Mouse (Mus musculus) embryonic facial prominence, embryonic 15.5 days (tissue): ENCODE results near the gene Ubap1l. TPM values are rescaled to one million over a fixed set of nuclear protein-coding genes. Genes with fewer than 3 reads are reported as not detected.
"Not testable (repeated sequence)": the region's sequence is repeated elsewhere in the genome, so short reads cannot be mapped to it uniquely, and the experiment has no call there.

Experiments used
- ATAC-seq: fragments of 200-750 bp; cut with Nextera tagmentation; 2 replicates; pipeline ENCODE4 v1.8.0; 2017; ENCODE audit warnings: low read depth, moderate TSS enrichment; ENCODE audit not compliant: insufficient number of reproducible peaks, low FRiP score, low TSS enrichment
- H3K27ac ChIP-seq: fragments of 300-500 bp; sonication (generic); replicated peaks from 2 replicates; pipeline ENCODE4 v1.5.1; 2015; ENCODE audit warnings: mild to moderate bottlenecking, inconsistent platforms
- H3K27me3 ChIP-seq: fragments of 300-500 bp; sonication (generic); 2 replicates; pipeline ENCODE4 v1.6.1; 2015; ENCODE audit warnings: inconsistent platforms
- H3K36me3 ChIP-seq: fragments of 300-500 bp; sonication (generic); 2 replicates; pipeline ENCODE4 v1.6.1; 2015; ENCODE audit warnings: mild to moderate bottlenecking, inconsistent platforms
- H3K4me1 ChIP-seq: fragments of 300-500 bp; sonication (generic); 2 replicates; pipeline ENCODE4 v1.6.1; 2015; ENCODE audit warnings: inconsistent platforms
- H3K4me2 ChIP-seq: fragments of 300-500 bp; sonication (generic); replicated peaks from 2 replicates; pipeline ENCODE4 v1.6.1; 2015; ENCODE audit warnings: mild to moderate bottlenecking, inconsistent platforms
- H3K4me3 ChIP-seq: fragments of 300-500 bp; sonication (generic); replicated peaks from 2 replicates; pipeline ENCODE4 v1.5.1; 2015; ENCODE audit warnings: mild to moderate bottlenecking, inconsistent platforms
- H3K9ac ChIP-seq: fragments of 300-500 bp; sonication (generic); 2 replicates; pipeline ENCODE4 v1.6.1; 2015; ENCODE audit warnings: inconsistent platforms
- H3K9me3 ChIP-seq: fragments of 300-500 bp; sonication (generic); replicated peaks from 2 replicates; pipeline ENCODE4 v1.6.1; 2016; ENCODE audit warnings: inconsistent platforms
- WGBS: fragments of 180-500 bp; shearing (Covaris S2); methylation state at CpG from one replicate; pipeline ENCODE4 v1.1.7; 2015; 5-methylcytosine and 5-hydroxymethylcytosine counted together
- polyA plus RNA-seq: library from polyadenylated mRNA; unstranded; fragments of >200 nt; fragmentation: Nextera tagmentation; extraction: Ambion mirVana; gene quantifications from 2 replicates; pipeline ENCODE4 v1.2.1, GENCODE M21; 2015

The Ubap1l gene
- 0.25 TPM in 1 of 2 replicates, not detected in the other for polyA plus RNA-seq

DNA sequence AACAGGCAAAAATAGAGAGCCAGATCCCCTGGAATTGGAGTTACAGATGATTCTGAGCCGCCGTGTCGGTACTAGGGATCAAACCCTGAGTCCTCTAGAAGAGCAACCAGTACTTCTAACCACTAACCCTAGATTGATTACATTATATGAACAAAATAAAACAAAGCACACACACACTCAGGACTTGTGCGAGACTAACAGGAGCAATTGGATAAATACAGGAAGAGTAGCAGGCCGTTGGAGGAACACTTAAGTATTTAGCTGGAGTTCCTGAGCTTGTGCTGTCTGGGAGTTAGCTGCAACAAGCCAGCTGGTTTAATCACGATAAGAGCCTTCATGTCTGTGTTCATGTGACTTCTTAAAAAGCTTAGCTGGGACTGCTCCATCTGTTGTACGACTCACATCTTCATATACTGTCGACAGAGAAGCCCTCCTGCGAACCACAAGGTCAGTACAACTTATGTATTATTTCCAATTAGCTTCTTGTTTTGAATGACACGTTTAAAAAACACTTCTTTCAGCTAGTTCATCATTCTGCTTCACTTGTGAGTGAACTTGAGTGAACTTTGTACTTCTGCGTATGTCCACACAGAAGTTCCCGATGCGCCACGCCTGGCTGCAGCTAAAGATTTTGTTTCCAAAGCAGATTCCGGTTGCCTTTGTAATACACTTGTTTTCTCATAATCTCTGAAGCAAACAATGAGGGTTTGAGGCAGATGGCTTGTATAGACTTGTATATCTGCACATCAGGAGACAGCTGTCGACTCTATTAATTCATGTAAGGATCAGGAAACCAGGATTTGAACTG lies at the start of gene Ubap1l:
Gene Ubap1l, plus strand, starts transcription at position 401 of the 808 bp plus-strand sequence.
- peaks cover 67% of the 10 kb centered on the region for H3K36me3 ChIP-seq
- WGBS = 83% methylated on average over 16 of the region's 16 CpGs
- no peak within 1 kb of the TSS for H3K4me2 ChIP-seq

GRCm38 (mm10) chr9:65312669-65313357 lies 48.0 kb upstream of the Ubap1l start:
- 97% methylated on average over 4 of the region's 4 CpGs for WGBS
- Histone ChIP-seq H3K9me3 (no peaks in the 10 kb centered on the region), H3K4me2 (no peak overlapping the region), H3K9ac (no peak overlapping the region; the same call in 1 of the 2 replicates), H3K4me3 (no peak overlapping the region), H3K4me1 (no peaks in the 10 kb centered on the region), H3K27ac (no peak overlapping the region), H3K36me3 (peaks cover 61% of the 10 kb centered on the region), H3K27me3 (no peaks in the 10 kb centered on the region)
- peak; percentile 19; the same call in 1 of the 2 replicates for ATAC-seq

More for the DNA sequence above, at the start of gene Ubap1l:
- H3K27me3 ChIP-seq = no peaks in the 10 kb centered on the region
- no peak within 1 kb of the TSS for H3K4me3 ChIP-seq
- no peaks in the 10 kb centered on the region for H3K4me1 ChIP-seq
- no peaks in the 10 kb centered on the region for H3K9me3 ChIP-seq
- H3K9ac ChIP-seq = no peak within 1 kb of the TSS
- ATAC-seq = no peak
- no peak within 1 kb of the TSS for H3K27ac ChIP-seq

GRCm38 (mm10) chr9:65313846-65314245 lies 47.0 kb upstream of the Ubap1l start:
- WGBS = 96% methylated on average over 1 of the region's 1 CpGs
- H3K27ac ChIP-seq = no peak overlapping the region
- no peak for ATAC-seq
- no peaks in the 10 kb centered on the region for H3K4me1 ChIP-seq
- H3K4me3 ChIP-seq = no peak overlapping the region
- no peaks in the 10 kb centered on the region for H3K9me3 ChIP-seq
- no peaks in the 10 kb centered on the region for H3K27me3 ChIP-seq
- H3K36me3 ChIP-seq = peaks cover 60% of the 10 kb centered on the region
- H3K4me2 ChIP-seq = no peak overlapping the region
- no peak overlapping the region for H3K9ac ChIP-seq

DNA sequence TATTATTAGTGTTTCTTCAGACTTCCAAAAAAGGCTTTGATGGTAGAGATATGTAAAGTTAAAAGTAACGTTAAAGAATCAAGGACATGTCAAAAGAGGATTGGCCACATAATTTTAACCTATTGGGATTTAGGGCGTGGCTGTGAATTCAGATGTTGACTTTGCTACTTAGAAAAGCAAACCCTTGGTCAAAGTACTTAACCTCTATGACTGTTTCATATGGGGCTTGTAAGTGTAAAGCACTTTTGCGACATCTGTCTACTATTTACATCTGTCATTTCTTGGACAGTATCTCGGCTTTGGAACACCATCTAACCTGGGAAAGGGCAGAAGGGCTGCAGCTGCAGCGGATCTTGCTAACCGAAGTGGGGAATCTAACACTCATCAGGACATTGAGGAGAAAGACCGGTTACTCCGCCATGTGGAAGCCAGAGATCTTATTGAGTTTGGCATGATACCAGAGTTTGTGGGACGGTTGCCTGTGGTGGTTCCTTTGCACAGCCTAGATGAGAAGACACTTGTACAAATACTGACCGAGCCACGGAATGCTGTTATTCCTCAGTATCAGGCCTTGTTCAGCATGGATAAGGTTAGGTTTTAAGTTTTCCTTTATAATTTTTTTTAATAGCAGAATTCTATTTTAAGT lies 38.5 kb upstream of the Ubap1l start:
- H3K27ac ChIP-seq = no peak overlapping the region
- H3K4me3 ChIP-seq = no peak overlapping the region
- no peaks in the 10 kb centered on the region for H3K4me1 ChIP-seq
- WGBS = 82% methylated on average over 11 of the region's 11 CpGs
- no peak overlapping the region for H3K9ac ChIP-seq
- H3K9me3 ChIP-seq = no peaks in the 10 kb centered on the region
- ATAC-seq = no peak
- H3K36me3 ChIP-seq = peaks cover 70% of the 10 kb centered on the region
- no peaks in the 10 kb centered on the region for H3K27me3 ChIP-seq
- no peak overlapping the region for H3K4me2 ChIP-seq

DNA sequence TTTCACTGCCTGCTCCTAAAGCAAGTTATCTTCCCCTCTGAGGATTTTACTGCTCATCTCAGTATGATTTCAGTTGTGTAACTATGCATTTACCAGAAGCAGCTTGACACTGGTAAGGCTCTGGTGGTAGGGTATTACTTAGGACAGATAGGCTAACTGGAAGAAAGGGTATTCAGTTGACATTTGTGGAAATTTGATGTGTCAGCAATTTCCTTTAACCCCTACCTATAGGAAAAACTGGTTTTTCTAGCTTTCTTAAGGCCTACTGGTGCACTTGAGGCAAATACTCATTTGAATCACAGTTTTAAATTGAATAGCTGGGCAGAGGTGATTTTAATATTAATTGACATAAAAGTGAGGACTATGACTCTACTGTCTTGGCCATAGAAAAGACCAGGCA lies 34.9 kb upstream of the Ubap1l start:
- Histone ChIP-seq H3K4me2 (no peak overlapping the region), H3K27me3 (no peaks in the 10 kb centered on the region), H3K27ac (no peak overlapping the region), H3K9ac (no peak overlapping the region), H3K4me3 (no peak overlapping the region), H3K9me3 (no peaks in the 10 kb centered on the region), H3K36me3 (peaks cover 81% of the 10 kb centered on the region), H3K4me1 (no peaks in the 10 kb centered on the region)
- no peak for ATAC-seq

- Histone ChIP-seq H3K4me3 (no peak overlapping the region), H3K9ac (no peak overlapping the region), H3K27me3 (no peaks in the 10 kb centered on the region), H3K4me2 (no peak overlapping the region), H3K9me3 (no peaks in the 10 kb centered on the region), H3K4me1 (no peaks in the 10 kb centered on the region), H3K27ac (no peak overlapping the region), H3K36me3 (peaks cover 75% of the 10 kb centered on the region)
- ATAC-seq = no peak
- WGBS = 97% methylated on average over 2 of the region's 2 CpGs
Observed at GRCm38 (mm10) chr9:65327371-65327770, 33.5 kb upstream of the Ubap1l start.

DNA sequence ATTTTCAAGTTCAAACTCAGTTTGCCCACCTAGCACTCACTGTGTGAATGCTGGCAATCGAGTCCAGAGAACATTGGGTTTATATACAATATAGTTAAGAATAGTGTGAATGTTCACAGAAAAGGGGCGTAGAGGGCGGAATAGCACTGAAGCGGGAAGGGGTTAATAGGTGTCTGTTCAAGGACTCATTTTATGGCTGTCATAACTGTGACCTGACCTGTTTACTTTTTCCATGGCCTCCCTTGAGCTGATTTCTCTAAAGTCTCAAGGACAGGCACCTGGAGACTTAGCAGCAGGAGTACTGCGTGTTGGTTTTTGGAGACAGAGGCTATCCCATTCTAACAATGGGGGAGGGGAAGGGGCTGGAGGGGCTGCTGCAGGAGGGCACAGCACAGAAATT lies 26.9 kb upstream of the Ubap1l start:
- peaks cover 20% of the 10 kb centered on the region for H3K36me3 ChIP-seq
- WGBS = 90% methylated on average over 5 of the region's 5 CpGs

GRCm38 (mm10) chr9:65339146-65339545 lies 21.7 kb upstream of the Ubap1l start:
- Histone ChIP-seq H3K27me3 (no peaks in the 10 kb centered on the region), H3K4me2 (no peak overlapping the region), H3K4me3 (no peak overlapping the region), H3K4me1 (no peaks in the 10 kb centered on the region), H3K27ac (no peak overlapping the region), H3K9ac (no peak overlapping the region), H3K36me3 (no peaks in the 10 kb centered on the region), H3K9me3 (no peaks in the 10 kb centered on the region)
- 83% methylated on average over 4 of the region's 4 CpGs for WGBS
- no peak for ATAC-seq

More for the DNA sequence above, 26.9 kb upstream of the Ubap1l start:
- Histone ChIP-seq H3K9me3 (no peaks in the 10 kb centered on the region), H3K9ac (no peak overlapping the region), H3K27me3 (no peaks in the 10 kb centered on the region), H3K27ac (no peak overlapping the region), H3K4me2 (no peak overlapping the region), H3K4me1 (no peaks in the 10 kb centered on the region), H3K4me3 (no peak overlapping the region)
- ATAC-seq = no peak

DNA sequence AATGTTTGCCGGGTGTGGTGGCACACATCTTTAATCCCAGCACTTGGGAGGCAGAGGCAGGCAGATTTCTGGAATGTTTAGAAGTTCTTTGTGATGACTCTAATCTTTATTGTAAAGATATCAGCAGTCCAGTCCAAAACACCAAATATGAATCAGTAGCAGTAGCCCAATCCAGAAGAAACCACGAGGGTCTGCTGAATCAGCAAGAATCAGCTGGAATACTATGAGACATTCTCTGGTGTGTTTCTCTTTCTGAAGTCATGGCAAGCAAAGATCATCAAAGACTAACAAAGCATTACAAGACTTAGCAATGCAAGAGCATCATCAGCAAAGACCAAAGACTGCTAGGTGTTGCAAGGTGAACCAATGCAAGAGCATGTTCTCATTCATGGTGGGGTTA lies 20.4 kb upstream of the Ubap1l start:
- Histone ChIP-seq H3K9me3 (no peaks in the 10 kb centered on the region), H3K9ac (no peak overlapping the region), H3K36me3 (no peaks in the 10 kb centered on the region), H3K4me3 (no peak overlapping the region), H3K4me1 (no peaks in the 10 kb centered on the region), H3K4me2 (no peak overlapping the region), H3K27me3 (no peaks in the 10 kb centered on the region), H3K27ac (no peak overlapping the region)
- ATAC-seq = no peak
- 85% methylated on average over 2 of the region's 2 CpGs for WGBS

DNA sequence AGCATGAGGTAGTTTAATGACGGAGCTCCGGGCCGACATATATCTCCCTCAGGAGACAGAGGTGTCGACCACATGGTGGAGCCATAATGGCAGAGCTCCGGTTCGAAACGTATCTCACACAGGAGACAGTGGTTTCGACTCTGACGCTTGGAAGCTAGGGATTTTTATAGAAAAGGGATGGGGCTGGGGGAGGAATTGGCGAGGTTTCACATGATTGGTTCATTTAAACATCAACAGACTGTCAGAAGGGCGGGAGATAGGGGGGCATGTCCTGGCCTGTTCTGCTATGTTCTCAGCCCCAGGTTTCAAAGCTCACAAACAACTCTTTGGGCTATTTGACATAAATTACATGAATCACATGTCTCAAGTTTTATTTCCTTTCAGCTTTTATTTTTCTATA lies 15.4 kb upstream of the Ubap1l start:
- H3K9ac ChIP-seq = peak overlapping the region; percentile 33
- ATAC-seq, H3K36me3 ChIP-seq, H3K27me3 ChIP-seq, H3K9me3 ChIP-seq: not testable (repeated sequence)
- 58% methylated on average over 11 of the region's 11 CpGs for WGBS
- H3K4me1 ChIP-seq = peaks cover 12% of the 10 kb centered on the region
- peak overlapping the region; percentile 85 for H3K4me2 ChIP-seq
- peak overlapping the region; percentile 96 for H3K27ac ChIP-seq
- H3K4me3 ChIP-seq = peak overlapping the region; percentile 96

GRCm38 (mm10) chr9:65345854-65346475 lies 14.9 kb upstream of the Ubap1l start, which contains the start of gene Pdcd7:
TSS of gene Pdcd7 (plus strand) at chr9:65346104.
- Histone ChIP-seq H3K36me3 (no peaks in the 10 kb centered on the region), H3K4me3 (peak within 1 kb of the TSS; percentile 96), H3K4me1 (peaks cover 12% of the 10 kb centered on the region), H3K9ac (peak within 1 kb of the TSS; percentile 99), H3K27ac (peak within 1 kb of the TSS; percentile 96), H3K4me2 (peak within 1 kb of the TSS; percentile 85), H3K9me3 (no peaks in the 10 kb centered on the region), H3K27me3 (no peaks in the 10 kb centered on the region)
- WGBS = 1% methylated on average over 46 of the region's 59 CpGs
- peak; percentile 93 for ATAC-seq
